ENCODE assay signal across 9 mouse cellular contexts in genomic region chr15:79516171-79517096, GRCm38 (mm10). TPM values are rescaled to one million over a fixed set of nuclear protein-coding genes. Genes with fewer than 3 reads are reported as not detected.
A peak's percentile ranks its signal among the peaks of the same experiment; 100 is the strongest.
DNase-seq lines count a peak whose midpoint lies in the region; ATAC-seq lines count a peak whose summit lies in the region.
"Had no signal": no experiment of that assay in that cellular context is flagged by ENCODE, and none has a peak within 500 bp of the region (broad histone marks: within the 10 kb centered on the region; RNA-seq: fewer than 3 reads in every experiment).

TSS of gene Kdelr3 (plus strand) at chr15:79516411.

- no peaks in the 10 kb centered on the region for H3K9me3 ChIP-seq in embryonic facial prominence, embryonic 11.5 days (replicated peaks; ENCODE audit: control insufficient read depth, low read length)
- H3K9me3 ChIP-seq in heart, embryonic 10.5 days = no peaks in the 10 kb centered on the region
- H3K9me3 ChIP-seq in lung, embryonic 15.5 days = no peaks in the 10 kb centered on the region
- H3K9me3 ChIP-seq: G1E had no signal

- H3K4me1 ChIP-seq in embryonic facial prominence, embryonic 11.5 days (ENCODE audit: control insufficient read depth, insufficient read depth, low read length) = no peaks in the 10 kb centered on the region; the same call in 1 of the 2 replicates
- H3K4me1 ChIP-seq in heart, embryonic 10.5 days = peaks cover 55% of the 10 kb centered on the region
- peaks cover 42% of the 10 kb centered on the region for H3K4me1 ChIP-seq in lung, embryonic 15.5 days

- DNase-seq in cerebellum, postnatal 10 days = peak; percentile 67 to 72
- DNase-seq in cerebellum, adult 11-12 months = no peak
- peak; percentile 64 for DNase-seq in embryonic facial prominence, embryonic 11.5 days (ENCODE audit: low spot score)
- DNase-seq in heart, embryonic 10.5 days (ENCODE audit: low spot score) = no peak
- peak; percentile 41 for DNase-seq in kidney, adult 9 months
- DNase-seq in ovary, postnatal 10 days (ENCODE audit: low spot score) = peak; percentile 58
- DNase-seq in layer of hippocampus, postnatal 36 days = no peak

- peak within 1 kb of the TSS; percentile 60 for H3K4me3 ChIP-seq in embryonic facial prominence, embryonic 11.5 days (ENCODE audit: low read depth, low read length)
- H3K4me3 ChIP-seq in heart, embryonic 10.5 days = peak within 1 kb of the TSS; percentile 75
- H3K4me3 ChIP-seq in lung, embryonic 15.5 days = peak within 1 kb of the TSS; percentile 61

- WGBS in embryonic facial prominence, embryonic 11.5 days = 1% methylated on average over 54 of the region's 71 CpGs
- under 1% methylated on average over 71 of the region's 71 CpGs for WGBS in heart, embryonic 10.5 days
- under 1% methylated on average over 71 of the region's 71 CpGs for WGBS in lung, embryonic 15.5 days

- ATAC-seq in embryonic facial prominence, embryonic 11.5 days (replicated peaks; ENCODE audit: insufficient number of reproducible peaks, low FRiP score, low TSS enrichment, low read depth) = no peak
- ATAC-seq in lung, embryonic 15.5 days (ENCODE audit: borderline replicate concordance, extremely low read depth, low FRiP score, low TSS enrichment) = peak; percentile 81

- H3K9ac ChIP-seq in embryonic facial prominence, embryonic 11.5 days (replicated peaks; ENCODE audit: low read length) = peak within 1 kb of the TSS; percentile 63
- peak within 1 kb of the TSS; percentile 54 for H3K9ac ChIP-seq in lung, embryonic 15.5 days

- H3K27ac ChIP-seq in embryonic facial prominence, embryonic 11.5 days (replicated peaks; ENCODE audit: low read depth, low read length) = no peak within 1 kb of the TSS
- peak within 1 kb of the TSS; percentile 86 for H3K27ac ChIP-seq in heart, embryonic 10.5 days
- H3K27ac ChIP-seq in lung, embryonic 15.5 days = peak within 1 kb of the TSS; percentile 48

- H3K27me3 ChIP-seq in embryonic facial prominence, embryonic 11.5 days (ENCODE audit: control insufficient read depth, insufficient read depth, low read length) = peaks cover 41% of the 10 kb centered on the region
- peaks cover 69% of the 10 kb centered on the region for H3K27me3 ChIP-seq in heart, embryonic 10.5 days (ENCODE audit: insufficient read depth, poor library complexity, severe bottlenecking)
- H3K27me3 ChIP-seq in lung, embryonic 15.5 days = peaks cover 46% of the 10 kb centered on the region

- peak within 1 kb of the TSS; percentile 96 for H3K4me2 ChIP-seq in embryonic facial prominence, embryonic 11.5 days (ENCODE audit: low read depth, low read length)
- peak within 1 kb of the TSS; percentile 87 for H3K4me2 ChIP-seq in lung, embryonic 15.5 days

- H3K36me3 ChIP-seq in embryonic facial prominence, embryonic 11.5 days (replicated peaks; ENCODE audit: control insufficient read depth, insufficient read depth, low read depth, low read length) = no peaks in the 10 kb centered on the region
- no peaks in the 10 kb centered on the region for H3K36me3 ChIP-seq in heart, embryonic 10.5 days
- no peaks in the 10 kb centered on the region for H3K36me3 ChIP-seq in lung, embryonic 15.5 days
- H3K36me3 ChIP-seq: G1E had no signal

RNA-seq across cellular contexts. Expression of gene Kdelr3, which starts in this region (rescaled TPM):
- 11.8 and 13.7 TPM in 2 replicates for polyA plus RNA-seq in embryonic facial prominence, embryonic 11.5 days (2014; fragmentation: Nextera tagmentation; extraction: Ambion mirVana)
- polyA plus RNA-seq in heart, embryonic 10.5 days (2016; fragmentation: Nextera tagmentation; extraction: Ambion mirVana) = 29.8 and 40.5 TPM in 2 replicates
- 89.6 and 91.0 TPM in 2 replicates for polyA plus RNA-seq in lung, embryonic 15.5 days (2015; fragmentation: Nextera tagmentation; extraction: Ambion mirVana)
- total RNA-seq in layer of hippocampus, postnatal 36 days (2021) = under 1 TPM in 1 of 2 experiments, not detected in 1; 0.32 TPM
- polyA plus RNA-seq: G1E had no signal

Comparison
In these comparisons a context has a peak if more than half of its experiments do, and no peak if none do; other contexts are left out.
1. DNase-seq: peak in cerebellum, postnatal 10 days (2 of 2), embryonic facial prominence, embryonic 11.5 days (single experiment), kidney, adult 9 months (single experiment) and ovary, postnatal 10 days (single experiment); none in cerebellum, adult 11-12 months (single experiment), heart, embryonic 10.5 days (single experiment) and layer of hippocampus, postnatal 36 days (0 of 2).
2. Peak in every context shown above with its lines, with median percentiles within 50 percentile points of each other: H3K4me3 ChIP-seq.